Comparison of ENCODE assay signal across 8 mouse cellular contexts in the genomic region with DNA sequence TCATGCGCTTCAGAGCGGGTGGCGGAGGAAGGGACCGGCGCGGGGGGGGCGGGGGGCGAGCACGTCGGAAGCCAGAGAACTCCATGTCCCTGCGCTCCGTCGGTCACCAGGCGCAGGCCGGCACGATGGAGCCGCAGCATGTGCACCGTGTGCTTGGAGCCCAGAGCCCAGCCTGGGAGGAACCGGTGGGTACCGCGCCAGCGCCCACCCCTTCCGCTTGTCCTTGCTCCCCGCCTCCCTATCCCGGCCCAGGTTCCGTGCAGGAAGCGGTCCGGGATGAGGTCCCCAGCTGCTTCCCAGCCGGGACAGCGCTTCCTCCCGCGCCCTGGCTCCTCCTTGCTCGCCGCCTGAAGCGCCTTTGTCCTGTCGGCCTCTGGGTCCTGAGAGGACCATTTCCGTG. TPM values are rescaled to one million over a fixed set of nuclear protein-coding genes. Genes with fewer than 3 reads are reported as not detected.
DNase-seq lines count a peak whose midpoint lies in the region; ATAC-seq and TF ChIP-seq lines count a peak whose summit lies in the region.
"Not testable (repeated sequence)": the region's sequence is repeated elsewhere in the genome, so short reads cannot be mapped to it uniquely, and the experiment has no call there.

A gene (plus strand): TSS at position 101 of the 400 bp plus-strand sequence.

- H3K36me3 ChIP-seq in embryonic facial prominence, embryonic 14.5 days (ENCODE audit: control insufficient read depth, insufficient read depth, low read length); heart, adult 2 months (ENCODE audit: control insufficient read depth, insufficient read depth, low read length); hindbrain, embryonic 12.5 days; lung, embryonic 14.5 days (ENCODE audit: insufficient read depth); neural tube, embryonic 11.5 days (ENCODE audit: control insufficient read depth, insufficient read depth, low read length): not testable (repeated sequence)

- H3K27ac ChIP-seq in embryonic facial prominence, embryonic 14.5 days (replicated peaks; ENCODE audit: low read depth, low read length); heart, adult 2 months; hindbrain, embryonic 12.5 days; lung, embryonic 14.5 days (ENCODE audit: low read depth); neural tube, embryonic 11.5 days (ENCODE audit: low read depth, low read length): not testable (repeated sequence)

- ATAC-seq in embryonic facial prominence, embryonic 14.5 days (ENCODE audit: low read depth); hindbrain, embryonic 12.5 days (ENCODE audit: low FRiP score); lung, embryonic 14.5 days (ENCODE audit: insufficient read depth); neural tube, embryonic 11.5 days (ENCODE audit: insufficient read depth, low FRiP score, low TSS enrichment): not testable (repeated sequence)

- H3K4me2 ChIP-seq in embryonic facial prominence, embryonic 14.5 days (ENCODE audit: low read depth, low read length): peak within 1 kb of the TSS; percentile 54
- H3K4me2 ChIP-seq in hindbrain, embryonic 12.5 days (replicated peaks): peak within 1 kb of the TSS; percentile 51
- H3K4me2 ChIP-seq in lung, embryonic 14.5 days: peak within 1 kb of the TSS; percentile 57
- peak within 1 kb of the TSS; percentile 36 for H3K4me2 ChIP-seq in neural tube, embryonic 11.5 days (ENCODE audit: low read depth)

- H3K79me2 ChIP-seq in heart, adult 2 months (replicated peaks; ENCODE audit: control insufficient read depth, insufficient read depth, low read length): not testable (repeated sequence)

- not testable (repeated sequence) for H3K4me1 ChIP-seq in embryonic facial prominence, embryonic 14.5 days (ENCODE audit: control insufficient read depth, insufficient read depth, low read length); heart, adult 2 months (ENCODE audit: control insufficient read depth, insufficient read depth, low read length); hindbrain, embryonic 12.5 days; lung, embryonic 14.5 days (ENCODE audit: insufficient read depth); neural tube, embryonic 11.5 days (ENCODE audit: control insufficient read depth, insufficient read depth, low read length)

- WGBS in embryonic facial prominence, embryonic 14.5 days: 7% methylated on average over 14 of the region's 37 CpGs
- WGBS in heart, adult 2 months: 5% methylated on average over 35 of the region's 37 CpGs
- WGBS in hindbrain, embryonic 12.5 days: 3% methylated on average over 30 of the region's 37 CpGs
- WGBS in lung, embryonic 14.5 days: 2% methylated on average over 24 of the region's 37 CpGs
- 4% methylated on average over 25 of the region's 37 CpGs for WGBS in neural tube, embryonic 11.5 days

- H3K9me3 ChIP-seq in embryonic facial prominence, embryonic 14.5 days (ENCODE audit: control insufficient read depth, low read length); hindbrain, embryonic 12.5 days (replicated peaks); lung, embryonic 14.5 days (ENCODE audit: low read depth, low read length); neural tube, embryonic 11.5 days (ENCODE audit: control insufficient read depth, low read length): not testable (repeated sequence)

- not testable (repeated sequence) for TF ChIP-seq CTCF in heart, adult 2 months (IDR thresholded peaks at IDR 0.05); lung, embryonic 14.5 days (IDR thresholded peaks at IDR 0.05; ENCODE audit: low read depth)

- not testable (repeated sequence) for TF ChIP-seq POLR2A in heart, adult 2 months (IDR thresholded peaks at IDR 0.05; ENCODE audit: insufficient read depth, low read depth, low read length)

- not testable (repeated sequence) for TF ChIP-seq EP300 in heart, adult 2 months (IDR thresholded peaks at IDR 0.05; ENCODE audit: insufficient read depth, low read depth, low read length)

- peak within 1 kb of the TSS; percentile 42; the same call in 1 of the 2 replicates for H3K9ac ChIP-seq in embryonic facial prominence, embryonic 14.5 days (ENCODE audit: low read depth, low read length)
- not testable (repeated sequence) for H3K9ac ChIP-seq in heart, adult 2 months (ENCODE audit: low read depth, low read length); lung, embryonic 14.5 days; neural tube, embryonic 11.5 days (ENCODE audit: low read length)
- H3K9ac ChIP-seq in hindbrain, embryonic 12.5 days: 0 out of 2 replicates have a peak within 1 kb of the TSS, but pooled peaks have one; percentile 37

- not testable (repeated sequence) for H3K27me3 ChIP-seq in embryonic facial prominence, embryonic 14.5 days (replicated peaks; ENCODE audit: control insufficient read depth, insufficient read depth, low read length); heart, adult 2 months (ENCODE audit: control insufficient read depth, insufficient read depth, low read length); hindbrain, embryonic 12.5 days; lung, embryonic 14.5 days (ENCODE audit: insufficient read depth, low read length); neural tube, embryonic 11.5 days (ENCODE audit: control insufficient read depth, insufficient read depth, low read length)

- intact Hi-C loops in heart, adult 2 months (cut with DNase I): not testable (repeated sequence)

- peak; percentile 14 for DNase-seq in R1 (ENCODE audit: low read depth, low spot score)
- peak; percentile 18 for DNase-seq in embryonic facial prominence, embryonic 14.5 days (ENCODE audit: low spot score)
- peak; percentile 32 to 50 for DNase-seq in heart, adult 2 months
- DNase-seq in kidney, postnatal 14 days: peak; percentile 12
- DNase-seq in lung, embryonic 14.5 days: peak; percentile 31
- peak; percentile 11 for DNase-seq in neural tube, embryonic 11.5 days (ENCODE audit: low spot score)
- peak; percentile 36 for DNase-seq in testis, postnatal 10 days (ENCODE audit: low spot score)

- H3K4me3 ChIP-seq in embryonic facial prominence, embryonic 14.5 days (ENCODE audit: low read depth, low read length): peak within 1 kb of the TSS; percentile 37
- not testable (repeated sequence) for H3K4me3 ChIP-seq in heart, adult 2 months
- peak within 1 kb of the TSS; percentile 35 for H3K4me3 ChIP-seq in hindbrain, embryonic 12.5 days
- peak within 1 kb of the TSS; percentile 32 for H3K4me3 ChIP-seq in lung, embryonic 14.5 days (ENCODE audit: low read depth, low read length)
- H3K4me3 ChIP-seq in neural tube, embryonic 11.5 days (ENCODE audit: low read depth, low read length): peak within 1 kb of the TSS; percentile 21

RNA-seq across cellular contexts. Expression of the gene that starts here (rescaled TPM):
- 0.45 and 0.90 TPM in 2 replicates for polyA plus RNA-seq in embryonic facial prominence, embryonic 14.5 days (2014; fragmentation: Nextera tagmentation; extraction: Ambion mirVana)
- total RNA-seq in heart, adult 2 months (2021): under 1 TPM; 0.31 to 0.66 TPM
- polyA plus RNA-seq in heart, adult 2 months (2012; rRNA removed): 0.41 and 0.61 TPM in 2 replicates
- polyA plus RNA-seq in hindbrain, embryonic 12.5 days (2016; fragmentation: Nextera tagmentation; extraction: Ambion mirVana): 0.87 and 0.89 TPM in 2 replicates
- 0.28 and 1.4 TPM in 2 replicates for polyA plus RNA-seq in lung, embryonic 14.5 days (2014; fragmentation: Nextera tagmentation; extraction: Ambion mirVana)
- 0.98 and 2.4 TPM in 2 replicates for polyA plus RNA-seq in neural tube, embryonic 11.5 days (2014; fragmentation: Nextera tagmentation; extraction: Ambion mirVana)

Comparison
In these comparisons a context has a peak if more than half of its experiments do, and no peak if none do; other contexts are left out.
1. Peak in DNase-seq, H3K4me3 ChIP-seq, H3K9ac ChIP-seq and H3K4me2 ChIP-seq in embryonic facial prominence, embryonic 14.5 days; RNA of the gene not detected or under 1 TPM.
2. Peak in DNase-seq in heart, adult 2 months; RNA of the gene not detected or under 1 TPM.